Mouse (Mus musculus): Measurements from ENCODE around the gene Mdm2. TPM values are rescaled to one million over a fixed set of nuclear protein-coding genes. Genes with fewer than 3 reads are reported as not detected.
"Not testable (repeated sequence)": the region's sequence is repeated elsewhere in the genome, so short reads cannot be mapped to it uniquely, and the experiment has no call there.

Mdm2 gene
- polyA plus RNA-seq, 1 experiment, result 70.6 TPM

DNA sequence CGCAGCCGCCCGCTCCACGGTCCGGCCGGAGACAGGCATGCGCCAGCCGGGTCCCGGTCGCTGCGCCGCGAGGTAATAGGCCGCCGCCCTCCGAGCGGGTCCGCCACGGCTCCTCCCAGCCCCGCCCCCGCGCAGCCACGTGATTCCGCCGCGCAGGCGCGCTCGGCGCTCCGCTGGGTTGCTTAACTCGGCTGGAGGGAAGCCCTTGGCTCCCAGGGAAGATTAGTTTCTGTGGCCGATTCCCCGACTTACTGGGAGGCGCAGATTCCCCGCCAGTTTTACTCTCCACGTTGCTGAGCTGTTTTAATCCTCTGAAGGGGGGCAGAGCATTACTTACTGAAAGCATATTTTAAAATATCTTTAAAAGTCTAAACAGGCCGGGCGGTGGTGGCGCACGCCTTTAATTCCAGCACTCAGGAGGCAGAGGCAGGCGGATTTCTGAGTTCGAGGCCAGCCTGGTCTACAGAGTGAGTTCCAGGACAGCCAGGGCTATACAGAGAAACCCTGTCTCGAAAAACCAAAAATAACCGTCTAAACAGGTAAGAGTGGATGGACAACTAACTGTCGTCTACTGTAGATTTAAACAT is 35.8 kb upstream of the Mdm2 start, which contains the start of gene Slc35e3:
Slc35e3 (minus strand) TSS at position 69 of the 587 bp plus-strand sequence.
- TF ChIP-seq CTCF (IDR thresholded peaks at IDR 0.05; ENCODE audit: borderline replicate concordance, extremely low read depth, insufficient read depth, insufficient read length) (no peak), POLR2A (IDR thresholded peaks at IDR 0.05; ENCODE audit: borderline replicate concordance, extremely low read depth, insufficient read depth, insufficient read length, poor library complexity, severe bottlenecking) (peak; percentile 87)

GRCm38 (mm10) chr10:117745570-117746296 is 35.2 kb upstream of the Mdm2 start:
- DNase-seq (ENCODE audit: low read depth), result peak; percentile 41

More for the DNA sequence above, 35.8 kb upstream of the Mdm2 start, which contains the start of gene Slc35e3:
- peak; percentile 97 for DNase-seq (ENCODE audit: low read depth)

DNA sequence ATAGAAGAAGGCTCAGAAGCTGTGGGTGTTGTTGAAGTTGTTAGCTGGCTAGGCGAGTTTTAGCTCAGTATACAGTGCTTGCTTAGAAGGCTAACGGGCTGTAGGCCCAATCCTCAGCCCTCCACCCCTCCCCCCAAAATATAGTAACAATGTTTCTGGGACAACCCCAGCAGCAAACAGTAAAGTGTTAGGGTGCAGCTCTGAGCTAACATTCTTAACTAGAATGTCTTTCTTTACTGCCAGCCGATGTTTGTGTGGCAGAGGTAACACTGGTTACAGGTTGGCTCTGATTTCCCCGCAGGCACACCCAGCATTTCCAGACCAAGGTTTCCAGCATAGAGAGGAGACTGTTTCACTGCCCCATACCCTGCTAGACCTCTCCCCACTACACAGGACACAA is 33.4 kb upstream of the Mdm2 start:
- DNase-seq (ENCODE audit: low read depth), result no peak
- no peak for TF ChIP-seq CTCF (IDR thresholded peaks at IDR 0.05; ENCODE audit: borderline replicate concordance, extremely low read depth, insufficient read depth, insufficient read length)
- no peak for TF ChIP-seq POLR2A (IDR thresholded peaks at IDR 0.05; ENCODE audit: borderline replicate concordance, extremely low read depth, insufficient read depth, insufficient read length, poor library complexity, severe bottlenecking)

GRCm38 (mm10) chr10:117743182-117743581 is 32.6 kb upstream of the Mdm2 start:
- DNase-seq (ENCODE audit: low read depth), result no peak
- TF ChIP-seq CTCF (IDR thresholded peaks at IDR 0.05; ENCODE audit: borderline replicate concordance, extremely low read depth, insufficient read depth, insufficient read length), result no peak
- TF ChIP-seq POLR2A (IDR thresholded peaks at IDR 0.05; ENCODE audit: borderline replicate concordance, extremely low read depth, insufficient read depth, insufficient read length, poor library complexity, severe bottlenecking), result no peak

- TF ChIP-seq CTCF (IDR thresholded peaks at IDR 0.05; ENCODE audit: borderline replicate concordance, extremely low read depth, insufficient read depth, insufficient read length), result no peak
- TF ChIP-seq POLR2A (IDR thresholded peaks at IDR 0.05; ENCODE audit: borderline replicate concordance, extremely low read depth, insufficient read depth, insufficient read length, poor library complexity, severe bottlenecking), result no peak
- no peak for DNase-seq (ENCODE audit: low read depth)
Measured at GRCm38 (mm10) chr10:117742618-117743017, 32.1 kb upstream of the Mdm2 start.

GRCm38 (mm10) chr10:117741698-117742475 is 31.3 kb upstream of the Mdm2 start:
- DNase-seq (ENCODE audit: low read depth), result no peak
- TF ChIP-seq CTCF (IDR thresholded peaks at IDR 0.05; ENCODE audit: borderline replicate concordance, extremely low read depth, insufficient read depth, insufficient read length), result no peak
- TF ChIP-seq POLR2A (IDR thresholded peaks at IDR 0.05; ENCODE audit: borderline replicate concordance, extremely low read depth, insufficient read depth, insufficient read length, poor library complexity, severe bottlenecking), result no peak

DNA sequence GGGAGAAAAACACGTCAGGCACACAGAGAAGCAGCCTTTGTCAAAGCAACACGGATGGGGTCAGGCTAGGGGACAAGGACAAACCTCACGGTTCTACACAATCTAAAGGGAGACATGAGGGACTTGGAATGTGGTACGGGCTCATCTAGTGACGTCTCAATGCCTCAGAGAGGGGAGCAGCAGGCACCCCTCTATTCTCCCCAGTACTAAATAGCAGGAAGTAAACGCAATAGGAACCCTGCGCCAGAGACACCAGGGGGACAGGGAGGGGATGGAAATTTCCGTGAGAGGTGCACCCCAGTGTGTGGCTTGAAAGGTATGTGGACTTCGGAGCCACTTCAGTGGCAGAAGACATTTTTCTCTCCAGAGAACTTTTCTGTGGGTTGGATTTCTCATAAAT is 30.4 kb upstream of the Mdm2 start:
- no peak for DNase-seq (ENCODE audit: low read depth)
- TF ChIP-seq CTCF (IDR thresholded peaks at IDR 0.05; ENCODE audit: borderline replicate concordance, extremely low read depth, insufficient read depth, insufficient read length), result no peak
- no peak for TF ChIP-seq POLR2A (IDR thresholded peaks at IDR 0.05; ENCODE audit: borderline replicate concordance, extremely low read depth, insufficient read depth, insufficient read length, poor library complexity, severe bottlenecking)

- no peak for DNase-seq (ENCODE audit: low read depth)
- TF ChIP-seq POLR2A (IDR thresholded peaks at IDR 0.05; ENCODE audit: borderline replicate concordance, extremely low read depth, insufficient read depth, insufficient read length, poor library complexity, severe bottlenecking) (no peak), CTCF (IDR thresholded peaks at IDR 0.05; ENCODE audit: borderline replicate concordance, extremely low read depth, insufficient read depth, insufficient read length) (no peak)
Measured at GRCm38 (mm10) chr10:117740171-117740570, 29.6 kb upstream of the Mdm2 start.

- no peak for DNase-seq (ENCODE audit: low read depth)
- no peak for TF ChIP-seq POLR2A (IDR thresholded peaks at IDR 0.05; ENCODE audit: borderline replicate concordance, extremely low read depth, insufficient read depth, insufficient read length, poor library complexity, severe bottlenecking)
- no peak for TF ChIP-seq CTCF (IDR thresholded peaks at IDR 0.05; ENCODE audit: borderline replicate concordance, extremely low read depth, insufficient read depth, insufficient read length)
Measured at GRCm38 (mm10) chr10:117739648-117739948, 29.0 kb upstream of the Mdm2 start.

DNA sequence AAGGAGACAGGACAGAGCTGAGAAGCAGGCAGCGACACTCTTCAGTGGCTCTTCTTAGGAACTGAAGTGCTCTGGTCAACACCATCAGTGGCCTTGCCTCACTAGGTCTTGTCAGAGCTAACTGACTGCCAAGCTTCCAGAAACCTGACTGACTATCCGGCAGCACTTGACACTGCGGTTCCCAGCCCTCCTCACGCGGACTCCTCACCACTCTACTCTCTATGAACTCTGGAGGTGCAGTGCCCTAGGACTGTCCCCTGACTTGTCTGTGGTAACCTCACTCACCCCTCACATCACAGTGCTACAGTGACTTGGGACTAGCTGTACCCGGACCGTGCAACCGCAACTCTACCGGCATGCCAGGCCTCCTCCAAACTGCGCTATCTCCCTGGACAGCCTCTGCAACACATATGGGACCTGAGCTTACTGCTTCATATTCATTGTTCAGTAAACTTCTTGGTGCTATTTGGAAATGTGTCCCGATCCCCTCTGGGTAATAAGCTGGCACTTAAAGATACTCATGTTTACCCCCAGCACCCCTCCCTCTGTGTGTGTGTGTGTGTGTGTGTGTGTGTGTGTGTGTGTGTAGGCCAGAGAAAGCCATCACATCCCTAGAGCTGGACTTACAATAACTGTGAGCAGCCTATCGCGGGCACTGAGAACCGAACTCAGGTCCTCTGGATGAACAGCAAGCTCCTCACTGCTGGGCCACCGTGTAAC is 28.5 kb upstream of the Mdm2 start:
- no peak for TF ChIP-seq CTCF (IDR thresholded peaks at IDR 0.05; ENCODE audit: borderline replicate concordance, extremely low read depth, insufficient read depth, insufficient read length)
- DNase-seq (ENCODE audit: low read depth), result no peak

DNA sequence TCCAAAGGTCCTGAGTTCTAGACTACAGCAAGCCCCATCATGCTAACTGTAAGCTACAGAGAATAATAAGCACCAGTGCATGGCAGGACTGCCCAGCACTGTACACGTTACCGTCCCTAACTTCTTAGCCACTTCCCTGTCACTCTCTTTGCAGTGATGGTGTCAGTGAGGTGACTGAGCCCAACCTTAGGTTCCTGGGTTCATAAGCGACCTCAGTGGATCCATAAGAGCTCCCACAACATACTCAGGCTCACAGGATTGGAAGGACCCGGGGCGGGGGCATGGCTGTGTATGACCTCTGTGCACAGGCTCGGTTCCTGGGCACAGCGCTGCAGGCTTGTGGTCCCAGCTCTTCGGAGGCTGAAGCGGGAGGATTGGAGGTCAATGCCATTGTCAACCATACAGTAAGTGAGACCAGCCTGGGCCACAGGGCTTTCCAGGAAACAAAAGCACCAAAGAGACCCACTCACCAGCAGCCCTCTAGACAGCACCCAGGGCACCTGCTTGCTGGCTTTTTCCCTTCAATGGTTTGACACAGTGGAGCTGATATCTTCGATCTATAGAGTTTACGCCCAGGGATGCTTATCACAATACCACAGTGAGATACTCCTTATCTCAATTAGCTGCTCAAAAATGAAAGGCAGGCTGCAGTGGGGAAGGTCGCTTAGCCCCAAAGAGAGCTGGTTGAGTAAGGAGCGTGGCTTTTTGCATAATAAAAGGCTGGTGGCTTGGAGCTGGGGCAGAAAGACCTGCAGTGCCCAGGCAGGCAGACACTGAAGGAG is 27.8 kb upstream of the Mdm2 start:
- TF ChIP-seq POLR2A (IDR thresholded peaks at IDR 0.05; ENCODE audit: borderline replicate concordance, extremely low read depth, insufficient read depth, insufficient read length, poor library complexity, severe bottlenecking) (no peak), CTCF (IDR thresholded peaks at IDR 0.05; ENCODE audit: borderline replicate concordance, extremely low read depth, insufficient read depth, insufficient read length) (no peak)
- no peak for DNase-seq (ENCODE audit: low read depth)

DNA sequence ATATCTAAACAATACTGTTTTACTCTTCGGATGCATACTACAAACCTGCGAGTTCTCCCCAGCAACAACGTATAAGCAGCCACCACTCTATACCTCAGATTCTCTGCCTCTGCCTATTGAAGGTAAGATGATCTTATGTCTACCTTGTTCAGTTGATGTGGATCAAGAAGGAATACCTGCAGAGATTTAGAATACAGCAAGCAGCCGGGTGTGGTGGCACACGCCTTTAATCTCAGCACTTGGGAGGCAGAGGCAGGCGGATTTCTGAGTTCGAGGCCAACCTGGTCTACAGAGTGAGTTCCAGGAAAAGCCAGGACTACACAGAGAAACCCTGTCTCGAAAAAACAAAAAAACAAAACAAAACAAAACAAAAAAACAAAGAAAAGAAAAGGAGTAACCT is 26.9 kb upstream of the Mdm2 start:
- not testable (repeated sequence) for DNase-seq (ENCODE audit: low read depth)
